Mouse (Mus musculus) heart, postnatal 0 days (tissue): Measurements from ENCODE around the gene Slc37a1. TPM values are rescaled to one million over a fixed set of nuclear protein-coding genes. Genes with fewer than 3 reads are reported as not detected.

Experiments used
- ATAC-seq: fragments of 200-750 bp; cut with Nextera tagmentation; 2 replicates; pipeline ENCODE4 v1.8.0; 2017; ENCODE audit warnings: low read depth, moderate number of reproducible peaks, moderate library complexity; ENCODE audit not compliant: insufficient read depth
- DNase-seq: peaks from one replicate; pipeline ENCODE4 v3.0.0-alpha.2; 2016; ENCODE audit warnings: low spot score
- H3K27ac ChIP-seq: fragments of 300-500 bp; sonication (generic); 2 replicates; pipeline ENCODE4 v1.5.1; 2014; ENCODE audit warnings: low read depth, mild to moderate bottlenecking
- H3K27me3 ChIP-seq: fragments of 300-500 bp; sonication (generic); 2 replicates; pipeline ENCODE4 v1.6.1; 2014; ENCODE audit warnings: low read length, mixed read lengths; ENCODE audit not compliant: control insufficient read depth, insufficient read depth
- H3K36me3 ChIP-seq: fragments of 300-500 bp; sonication (generic); replicated peaks from 2 replicates; pipeline ENCODE4 v1.6.1; 2014; ENCODE audit warnings: low read length, mixed read lengths; ENCODE audit not compliant: control insufficient read depth, insufficient read depth
- H3K4me1 ChIP-seq: fragments of 300-500 bp; sonication (generic); 2 replicates; pipeline ENCODE4 v1.6.1; 2014; ENCODE audit warnings: antibody characterized with exemption; ENCODE audit not compliant: control insufficient read depth, insufficient read depth
- H3K4me2 ChIP-seq: fragments of 300-500 bp; sonication (generic); 2 replicates; pipeline ENCODE4 v1.6.1; 2014; ENCODE audit warnings: low read depth, mild to moderate bottlenecking, low read length, moderate library complexity
- H3K4me3 ChIP-seq: fragments of 300-500 bp; sonication (generic); 2 replicates; pipeline ENCODE4 v1.5.1; 2014; ENCODE audit warnings: low read depth, low read length
- H3K9ac ChIP-seq: fragments of 300-500 bp; sonication (generic); replicated peaks from 2 replicates; pipeline ENCODE4 v1.6.1; 2014; ENCODE audit warnings: low read depth, low read length, mixed read lengths
- H3K9me3 ChIP-seq: fragments of 300-500 bp; sonication (generic); replicated peaks from 2 replicates; pipeline ENCODE4 v1.6.1; 2016; ENCODE audit warnings: low read length; ENCODE audit not compliant: control insufficient read depth
- CTCF ChIP-seq: IDR thresholded peaks from 2 replicates; pipeline ENCODE4 v1.5.1; 2016; ENCODE audit warnings: antibody characterized with exemption, control low read depth, low read depth
- EP300 ChIP-seq: IDR thresholded peaks from 2 replicates; pipeline ENCODE4 v1.6.1; 2016; ENCODE audit warnings: antibody characterized with exemption, low read depth
- WGBS: fragments of 180-500 bp; shearing (Covaris S2); extraction: QIAGEN DNeasy Blood & Tissue Kit; methylation state at CpG from one replicate; pipeline ENCODE4 v1.1.7; 2014; 5-methylcytosine and 5-hydroxymethylcytosine counted together
- polyA plus RNA-seq: library from polyadenylated mRNA; unstranded; fragments of >200 nt; fragmentation: Nextera tagmentation; extraction: Ambion mirVana; gene quantifications from 2 replicates; pipeline ENCODE4 v1.2.1, GENCODE M21; 2015
- total RNA-seq: library from RNA; depleted of rRNA; stranded (reverse); fragments of >200 nt; gene quantifications from 2 replicates; pipeline ENCODE4 v1.2.3, GENCODE M21; 2014; ENCODE audit warnings: low replicate concordance

The Slc37a1 gene
- total and polyA plus RNA-seq, 2 experiments from 2014 or later = 13.5 to 37.9 TPM

DNA sequence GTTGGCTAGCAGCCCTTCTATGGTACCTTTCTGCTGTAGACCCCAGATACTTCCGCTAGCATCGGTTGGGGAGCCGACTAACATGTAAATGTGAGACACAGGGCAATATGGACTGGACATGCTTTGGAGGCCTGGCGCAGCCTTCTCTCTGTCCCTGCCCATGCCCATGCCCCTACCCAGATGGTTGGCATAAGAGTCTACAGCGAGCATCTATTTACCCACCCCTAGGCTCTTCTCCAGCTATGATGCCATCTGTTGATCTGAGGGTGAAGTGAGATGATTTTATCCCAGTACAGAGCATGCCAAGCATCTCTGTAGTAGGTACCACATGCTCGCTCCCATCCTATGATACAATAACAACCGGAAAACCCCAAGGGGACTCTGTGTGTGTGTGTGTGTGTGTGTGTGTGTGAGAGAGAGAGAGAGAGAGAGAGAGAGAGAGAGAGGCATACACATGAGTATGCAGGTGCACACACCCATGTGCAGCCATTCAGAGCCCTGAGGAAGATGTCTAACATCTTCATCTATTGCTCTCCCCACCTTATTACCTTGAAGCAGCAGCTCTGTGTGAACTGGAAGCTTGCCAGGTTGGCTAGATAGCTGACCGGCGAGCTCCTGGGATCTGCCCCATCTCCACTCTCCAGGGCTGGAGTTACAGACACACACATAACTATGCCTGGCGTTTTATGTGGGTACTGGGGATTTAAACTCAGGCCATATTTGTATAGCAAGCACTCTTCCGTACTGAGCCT is 48.1 kb downstream of the Slc37a1 start:
- DNase-seq = no peak
- H3K36me3 ChIP-seq = no peaks in the 10 kb centered on the region
- TF ChIP-seq EP300 (no peak), CTCF (no peak)
- no peaks in the 10 kb centered on the region; the same call in 1 of the 2 replicates for H3K9me3 ChIP-seq
- H3K9ac ChIP-seq = no peak overlapping the region
- no peaks in the 10 kb centered on the region for H3K27me3 ChIP-seq
- no peak overlapping the region for H3K27ac ChIP-seq
- no peak for ATAC-seq
- no peak overlapping the region for H3K4me2 ChIP-seq
- 73% methylated on average over 11 of the region's 11 CpGs for WGBS
- no peak overlapping the region for H3K4me3 ChIP-seq
- H3K4me1 ChIP-seq = no peaks in the 10 kb centered on the region

DNA sequence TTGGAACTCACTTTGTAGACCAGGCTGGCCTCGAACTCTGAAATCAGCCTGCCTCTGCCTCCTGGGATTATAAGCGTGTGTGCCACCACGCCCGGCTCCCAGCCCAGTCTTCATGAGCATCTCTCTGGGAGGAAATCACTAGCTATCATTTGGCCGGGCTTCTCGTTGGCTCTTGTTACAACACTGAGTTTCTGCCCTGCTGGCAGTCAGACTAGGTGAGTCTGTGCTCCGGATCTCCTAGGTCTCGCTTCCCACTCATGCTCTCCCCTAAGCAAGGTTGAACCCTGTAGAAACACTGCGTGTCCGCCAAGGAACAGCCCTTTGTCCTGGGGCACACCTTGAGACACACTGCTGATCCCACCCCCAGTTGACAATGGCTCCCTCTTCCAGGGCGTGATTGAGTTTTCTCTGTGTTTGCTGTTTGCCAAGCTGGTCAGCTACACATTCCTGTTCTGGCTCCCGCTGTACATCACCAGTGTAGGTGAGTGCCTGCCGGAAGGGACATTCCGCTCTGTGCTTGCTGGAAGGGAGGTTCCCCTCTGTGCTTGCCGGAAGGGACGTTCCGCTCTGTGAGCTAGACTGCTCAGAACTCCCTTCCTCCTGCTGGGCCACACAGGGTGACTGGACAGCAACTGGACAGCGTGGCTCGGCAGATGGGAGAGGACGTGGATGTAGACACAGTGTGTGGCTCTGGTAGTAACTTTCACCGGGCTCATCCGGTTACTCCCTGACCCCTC is 48.9 kb downstream of the Slc37a1 start:
- Histone ChIP-seq H3K4me3 (no peak overlapping the region), H3K4me1 (no peaks in the 10 kb centered on the region), H3K9ac (no peak overlapping the region), H3K9me3 (no peaks in the 10 kb centered on the region; the same call in 1 of the 2 replicates), H3K36me3 (no peaks in the 10 kb centered on the region), H3K27me3 (no peaks in the 10 kb centered on the region), H3K4me2 (no peak overlapping the region), H3K27ac (no peak overlapping the region)
- 78% methylated on average over 22 of the region's 22 CpGs for WGBS
- no peak for ATAC-seq
- TF ChIP-seq EP300 (no peak), CTCF (no peak)
- no peak for DNase-seq

DNA sequence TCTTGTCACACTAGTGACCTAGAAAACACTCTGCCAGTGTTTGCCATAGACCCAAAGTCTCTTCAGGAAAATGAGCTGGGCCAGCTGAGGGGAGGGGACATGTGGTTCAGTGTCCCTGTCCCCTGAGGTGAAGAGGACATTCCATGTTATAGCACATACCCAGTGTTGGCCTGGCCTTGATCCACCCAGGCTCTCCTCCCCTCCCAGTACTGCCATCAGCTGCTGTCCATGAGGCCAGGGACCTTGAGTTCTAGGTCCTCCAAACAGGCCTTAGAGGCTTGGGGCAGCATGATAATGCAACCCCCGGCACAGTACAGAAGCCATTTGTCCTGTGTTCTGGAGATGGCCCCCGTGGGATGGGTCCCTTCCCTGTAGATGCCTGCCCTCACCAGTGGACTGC is 53.2 kb downstream of the Slc37a1 start:
- no peak overlapping the region for H3K9ac ChIP-seq
- no peaks in the 10 kb centered on the region for H3K27me3 ChIP-seq
- H3K4me1 ChIP-seq = no peaks in the 10 kb centered on the region
- H3K36me3 ChIP-seq = no peaks in the 10 kb centered on the region
- H3K27ac ChIP-seq = no peak overlapping the region
- no peak for DNase-seq
- TF ChIP-seq CTCF (no peak), EP300 (no peak)
- WGBS = 83% methylated on average over 2 of the region's 2 CpGs
- no peak for ATAC-seq
- no peak overlapping the region for H3K4me2 ChIP-seq
- no peaks in the 10 kb centered on the region for H3K9me3 ChIP-seq
- no peak overlapping the region for H3K4me3 ChIP-seq

DNA sequence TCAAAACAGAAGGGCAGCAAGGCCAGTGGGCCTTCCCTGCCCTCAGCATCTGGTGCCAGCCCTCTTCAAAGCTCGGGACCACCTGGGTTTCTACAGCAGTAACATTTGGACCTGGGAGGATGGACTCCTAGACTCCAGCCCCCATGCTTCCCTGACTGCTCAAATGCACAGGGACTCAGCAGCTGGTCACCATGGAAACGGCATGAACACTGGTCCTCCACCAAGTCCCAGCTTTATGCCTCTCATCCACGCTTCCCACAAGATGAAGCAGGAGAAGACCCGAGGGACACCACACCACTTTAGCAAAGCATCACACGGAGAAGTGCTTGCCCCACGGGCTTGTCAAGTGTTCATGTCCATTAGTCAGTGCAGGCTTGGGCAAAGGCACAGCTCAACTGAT is 55.6 kb downstream of the Slc37a1 start:
- no peak for TF ChIP-seq EP300
- no peak for TF ChIP-seq CTCF
- no peaks in the 10 kb centered on the region for H3K9me3 ChIP-seq
- no peaks in the 10 kb centered on the region for H3K4me1 ChIP-seq
- H3K27me3 ChIP-seq = no peaks in the 10 kb centered on the region
- ATAC-seq (no peak), DNase-seq (no peak)
- WGBS = 76% methylated on average over 6 of the region's 6 CpGs
- no peak overlapping the region for H3K4me3 ChIP-seq
- H3K36me3 ChIP-seq = no peaks in the 10 kb centered on the region
- H3K9ac ChIP-seq = no peak overlapping the region
- H3K4me2 ChIP-seq = no peak overlapping the region
- no peak overlapping the region for H3K27ac ChIP-seq

DNA sequence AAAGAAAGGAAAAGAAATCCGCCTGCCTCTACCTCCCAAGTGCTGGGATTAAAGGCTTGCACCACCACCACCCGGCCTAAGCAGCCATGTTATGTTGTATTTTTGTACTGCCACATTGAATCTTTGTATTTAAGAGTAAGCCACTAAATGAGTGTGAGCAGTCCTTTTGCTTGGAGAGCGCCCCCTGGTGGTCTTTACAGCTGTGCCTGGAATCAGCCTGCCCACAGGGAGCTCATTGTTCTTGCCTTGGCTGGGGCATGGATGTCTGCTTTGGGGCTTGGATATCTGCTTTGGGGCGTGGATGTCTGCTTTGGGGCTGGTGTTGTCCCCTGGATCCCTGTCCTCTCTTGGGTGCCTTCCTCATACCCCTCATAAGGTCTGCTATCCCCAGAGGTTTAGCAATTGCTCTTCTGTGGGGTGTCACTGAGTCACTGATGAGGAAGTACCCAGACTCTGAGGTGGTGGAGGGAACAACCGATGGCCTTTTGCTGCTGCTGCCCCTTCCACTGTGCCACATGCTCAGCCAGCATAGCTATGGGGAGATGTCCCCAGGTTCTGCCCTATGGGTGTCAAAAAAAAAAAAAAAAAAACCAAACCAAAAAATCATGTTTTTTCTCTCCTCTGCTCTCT is 57.7 kb downstream of the Slc37a1 start:
- DNase-seq (peak; percentile 63), ATAC-seq (no peak)
- Histone ChIP-seq H3K27me3 (no peaks in the 10 kb centered on the region), H3K27ac (no peak overlapping the region), H3K9me3 (no peaks in the 10 kb centered on the region), H3K9ac (no peak overlapping the region), H3K4me2 (no peak overlapping the region), H3K36me3 (no peaks in the 10 kb centered on the region), H3K4me1 (no peaks in the 10 kb centered on the region), H3K4me3 (no peak overlapping the region)
- 36% methylated on average over 5 of the region's 5 CpGs for WGBS
- TF ChIP-seq EP300 (no peak), CTCF (peak; percentile 81)
